Mouse (Mus musculus): ENCODE measurements around the gene Snx22. TPM values are rescaled to one million over a fixed set of nuclear protein-coding genes. Genes with fewer than 3 reads are reported as not detected.

The Snx22 gene
- polyA plus RNA-seq (2017; shearing (Covaris generic)), result 0.58 TPM

GRCm38 (mm10) chr9:66069583-66069982 is at the start of gene Snx22:
Gene Snx22 (minus strand): TSS chr9:66069719.

GRCm38 (mm10) chr9:66059583-66060307 is 9.8 kb downstream of the Snx22 start, which contains the start of gene Ppib:
Gene Ppib (plus strand): TSS chr9:66060222.

Other genes with a start within 250 kb of the Snx22 start
- 6.0 TPM for gene Zfp609, start 242.2 kb downstream of the Snx22 start, polyA plus RNA-seq (2017; shearing (Covaris generic))
- 0.15 TPM for gene Pclaf, start 179.5 kb downstream of the Snx22 start, polyA plus RNA-seq (2017; shearing (Covaris generic))
- 23.4 TPM for gene Trip4, start 160.9 kb downstream of the Snx22 start, polyA plus RNA-seq (2017; shearing (Covaris generic))
- 38.5 TPM for gene Csnk1g1, start 160.8 kb downstream of the Snx22 start, polyA plus RNA-seq (2017; shearing (Covaris generic))
- 180 TPM for gene Ppib, start 9.5 kb downstream of the Snx22 start, polyA plus RNA-seq (2017; shearing (Covaris generic))
- 120 TPM for gene Snx1, start 56.9 kb upstream of the Snx22 start, polyA plus RNA-seq (2017; shearing (Covaris generic))
- gene Ciao2a, start 56.9 kb upstream of the Snx22 start, polyA plus RNA-seq (2017; shearing (Covaris generic)), result 66.5 TPM
- gene Dapk2, start 88.5 kb upstream of the Snx22 start, polyA plus RNA-seq (2017; shearing (Covaris generic)), result not detected